Mouse (Mus musculus) midbrain, embryonic 12.5 days (tissue): Measurements from ENCODE around the gene Mmp20. TPM values are rescaled to one million over a fixed set of nuclear protein-coding genes. Genes with fewer than 3 reads are reported as not detected.

Experiments used
- ATAC-seq: fragments of 200-750 bp; cut with Nextera tagmentation; 2 replicates; pipeline ENCODE4 v1.8.0; 2017; ENCODE audit warnings: low read depth, moderate TSS enrichment, moderate library complexity; ENCODE audit not compliant: low FRiP score
- H3K27ac ChIP-seq: fragments of 300-500 bp; sonication (generic); replicated peaks from 2 replicates; pipeline ENCODE4 v1.5.1; 2016; ENCODE audit warnings: mild to moderate bottlenecking
- H3K27me3 ChIP-seq: fragments of 300-500 bp; sonication (generic); 2 replicates; pipeline ENCODE4 v1.6.1; 2016; ENCODE audit warnings: mild to moderate bottlenecking
- H3K36me3 ChIP-seq: fragments of 300-500 bp; sonication (generic); 2 replicates; pipeline ENCODE4 v1.6.1; 2016
- H3K4me1 ChIP-seq: fragments of 300-500 bp; sonication (generic); 2 replicates; pipeline ENCODE4 v1.6.1; 2016
- H3K4me2 ChIP-seq: fragments of 300-500 bp; sonication (generic); replicated peaks from 2 replicates; pipeline ENCODE4 v1.6.1; 2016; ENCODE audit warnings: mild to moderate bottlenecking, moderate library complexity
- H3K4me3 ChIP-seq: fragments of 300-500 bp; sonication (generic); 2 replicates; pipeline ENCODE4 v1.5.1; 2016; ENCODE audit warnings: mild to moderate bottlenecking
- H3K9ac ChIP-seq: fragments of 300-500 bp; sonication (generic); replicated peaks from 2 replicates; pipeline ENCODE4 v1.6.1; 2016; ENCODE audit warnings: mild to moderate bottlenecking, moderate library complexity
- H3K9me3 ChIP-seq: fragments of 300-500 bp; sonication (generic); 2 replicates; pipeline ENCODE4 v1.6.1; 2016; ENCODE audit warnings: mild to moderate bottlenecking
- WGBS: fragments of 180-500 bp; shearing (Covaris S2); methylation state at CpG from one replicate; pipeline ENCODE4 v1.1.7; 2016; 5-methylcytosine and 5-hydroxymethylcytosine counted together
- polyA plus RNA-seq: library from polyadenylated mRNA; unstranded; fragments of >200 nt; fragmentation: Nextera tagmentation; extraction: Ambion mirVana; gene quantifications from 2 replicates; pipeline ENCODE4 v1.2.1, GENCODE M21; 2016

Mmp20 gene
- polyA plus RNA-seq, 1 experiment from 2014 or later: not detected

- H3K9me3 ChIP-seq: no peaks in the 10 kb centered on the region
- WGBS: 89% methylated on average over 5 of the region's 5 CpGs
These were observed 24.5 kb downstream of the Mmp20 start for GRCm38 (mm10) chr9:7652351-7653085.

GRCm38 (mm10) chr9:7657946-7658345 lies 29.9 kb downstream of the Mmp20 start:
- H3K4me3 ChIP-seq: no peak overlapping the region
- no peaks in the 10 kb centered on the region for H3K9me3 ChIP-seq
- no peak overlapping the region for H3K9ac ChIP-seq
- no peak overlapping the region for H3K27ac ChIP-seq
- H3K4me1 ChIP-seq: no peaks in the 10 kb centered on the region; the same call in 1 of the 2 replicates
- no peaks in the 10 kb centered on the region for H3K27me3 ChIP-seq
- H3K4me2 ChIP-seq: no peak overlapping the region
- no peaks in the 10 kb centered on the region for H3K36me3 ChIP-seq
- ATAC-seq: no peak
- WGBS: 88% methylated on average over 4 of the region's 4 CpGs

More at GRCm38 (mm10) chr9:7652351-7653085, 24.5 kb downstream of the Mmp20 start:
- Histone ChIP-seq H3K4me3 (no peak overlapping the region), H3K27ac (no peak overlapping the region), H3K9ac (no peak overlapping the region), H3K27me3 (no peaks in the 10 kb centered on the region), H3K4me2 (no peak overlapping the region), H3K36me3 (no peaks in the 10 kb centered on the region), H3K4me1 (no peaks in the 10 kb centered on the region)
- no peak for ATAC-seq

DNA sequence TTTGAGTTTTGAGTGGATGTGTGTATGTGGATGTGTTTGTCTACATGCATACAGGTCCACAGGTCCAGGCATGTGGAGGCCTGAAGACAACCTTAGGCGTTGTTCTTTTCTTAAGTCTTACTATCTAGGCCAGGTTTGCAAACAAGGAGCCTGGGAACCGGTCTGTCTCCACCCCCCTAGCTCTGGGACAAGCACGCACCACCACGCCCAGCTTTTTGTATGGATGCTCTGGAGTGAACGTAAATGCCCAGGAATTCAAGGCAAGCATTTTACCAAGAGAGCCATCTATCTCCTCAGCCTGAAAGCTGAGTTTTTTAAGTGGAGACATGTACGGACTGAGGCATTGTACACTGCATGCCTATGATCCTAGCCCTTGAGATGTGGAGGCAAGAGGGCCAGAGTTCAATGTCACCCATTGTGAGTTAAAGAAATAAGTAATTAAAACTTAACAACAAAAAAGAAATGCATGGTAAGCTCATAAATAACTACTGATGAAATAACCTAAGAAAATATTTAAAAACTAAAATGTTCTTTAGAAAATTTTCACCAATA lies 31.5 kb downstream of the Mmp20 start:
- H3K36me3 ChIP-seq: no peaks in the 10 kb centered on the region
- no peaks in the 10 kb centered on the region for H3K27me3 ChIP-seq
- WGBS: 61% methylated on average over 6 of the region's 6 CpGs
- ATAC-seq: no peak
- no peak overlapping the region for H3K4me3 ChIP-seq
- H3K27ac ChIP-seq: no peak overlapping the region
- no peaks in the 10 kb centered on the region for H3K9me3 ChIP-seq
- no peak overlapping the region for H3K4me2 ChIP-seq
- no peak overlapping the region for H3K9ac ChIP-seq
- no peaks in the 10 kb centered on the region; the same call in 1 of the 2 replicates for H3K4me1 ChIP-seq

DNA sequence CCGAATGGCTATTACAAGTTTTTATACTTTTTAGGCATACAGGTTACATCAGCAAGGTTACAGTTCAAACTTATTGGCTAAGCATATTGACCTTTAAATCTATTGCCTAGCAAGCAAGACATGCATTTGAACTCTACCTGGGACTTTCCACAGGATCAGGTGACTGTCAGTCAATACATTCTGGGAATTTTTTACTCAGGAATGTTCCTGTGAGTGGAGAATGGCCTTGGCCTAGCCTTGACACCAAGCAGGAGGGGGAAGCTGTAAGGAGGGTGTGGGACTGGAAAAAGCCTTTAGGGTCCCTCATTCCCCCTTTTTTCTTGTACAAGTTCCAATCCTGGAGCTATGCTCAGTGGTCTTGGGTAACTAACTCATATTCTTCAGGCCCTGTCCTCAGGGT lies 33.3 kb downstream of the Mmp20 start:
- Histone ChIP-seq H3K9me3 (no peaks in the 10 kb centered on the region), H3K9ac (no peak overlapping the region), H3K4me1 (no peaks in the 10 kb centered on the region; the same call in 1 of the 2 replicates), H3K4me3 (no peak overlapping the region), H3K36me3 (no peaks in the 10 kb centered on the region), H3K27me3 (no peaks in the 10 kb centered on the region), H3K27ac (no peak overlapping the region), H3K4me2 (no peak overlapping the region)
- no peak for ATAC-seq
- WGBS: 98% methylated on average over 1 of the region's 1 CpGs

- Histone ChIP-seq H3K4me2 (no peak overlapping the region), H3K27ac (no peak overlapping the region), H3K36me3 (no peaks in the 10 kb centered on the region), H3K27me3 (no peaks in the 10 kb centered on the region), H3K4me1 (no peaks in the 10 kb centered on the region), H3K4me3 (no peak overlapping the region), H3K9me3 (no peaks in the 10 kb centered on the region), H3K9ac (no peak overlapping the region)
- WGBS: 87% methylated on average over 1 of the region's 1 CpGs
- no peak for ATAC-seq
These were observed 41.6 kb downstream of the Mmp20 start for GRCm38 (mm10) chr9:7669674-7670073.

GRCm38 (mm10) chr9:7672985-7673384 lies 45.0 kb downstream of the Mmp20 start:
- Histone ChIP-seq H3K9me3 (no peaks in the 10 kb centered on the region), H3K9ac (no peak overlapping the region), H3K27ac (no peak overlapping the region), H3K4me1 (no peaks in the 10 kb centered on the region), H3K36me3 (no peaks in the 10 kb centered on the region), H3K27me3 (no peaks in the 10 kb centered on the region), H3K4me2 (no peak overlapping the region), H3K4me3 (no peak overlapping the region)
- ATAC-seq: no peak
- 85% methylated on average over 9 of the region's 9 CpGs for WGBS

DNA sequence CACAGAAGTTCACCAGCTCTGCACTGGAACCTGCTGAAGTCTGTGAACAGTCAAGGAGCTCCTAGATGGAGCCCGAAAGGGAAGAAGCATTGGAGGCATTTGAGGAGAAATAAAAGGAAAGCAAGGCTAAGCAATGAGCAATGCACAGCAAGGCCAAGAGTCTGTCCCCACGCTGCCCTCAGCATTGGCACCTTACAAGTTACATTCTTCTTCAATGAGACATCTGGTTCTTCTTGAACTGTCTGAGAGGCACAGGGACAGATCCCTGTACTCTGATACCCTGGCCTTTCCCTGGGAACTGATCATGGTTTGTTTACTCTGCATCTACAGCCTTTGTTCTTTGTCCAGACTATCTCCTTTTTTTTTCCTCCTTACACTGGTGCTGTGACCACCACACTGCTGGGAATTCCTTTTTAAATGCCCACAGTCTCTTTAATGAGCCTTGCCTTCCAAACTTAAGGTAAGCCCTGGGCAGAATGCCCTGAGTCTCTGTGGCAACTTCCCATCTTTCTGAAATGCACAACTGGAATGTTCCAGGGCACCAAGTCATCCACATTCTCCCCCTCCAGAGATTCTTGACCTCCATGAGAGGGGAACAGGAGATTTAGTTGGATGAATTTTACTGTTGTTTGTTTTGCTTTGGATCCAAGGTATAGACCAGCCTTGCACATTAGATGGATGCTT lies 50.3 kb downstream of the Mmp20 start:
- no peaks in the 10 kb centered on the region for H3K9me3 ChIP-seq
- no peak for ATAC-seq
- H3K4me1 ChIP-seq: no peaks in the 10 kb centered on the region
- no peaks in the 10 kb centered on the region for H3K36me3 ChIP-seq
- H3K4me3 ChIP-seq: no peak overlapping the region
- H3K27ac ChIP-seq: no peak overlapping the region
- no peaks in the 10 kb centered on the region for H3K27me3 ChIP-seq
- H3K9ac ChIP-seq: no peak overlapping the region
- H3K4me2 ChIP-seq: no peak overlapping the region
- 87% methylated on average over 2 of the region's 2 CpGs for WGBS

- 93% methylated on average over 9 of the region's 9 CpGs for WGBS
- ATAC-seq: no peak
- Histone ChIP-seq H3K9ac (no peak overlapping the region), H3K27me3 (no peaks in the 10 kb centered on the region), H3K4me3 (no peak overlapping the region), H3K27ac (no peak overlapping the region), H3K4me2 (no peak overlapping the region), H3K9me3 (no peaks in the 10 kb centered on the region), H3K4me1 (no peaks in the 10 kb centered on the region), H3K36me3 (no peaks in the 10 kb centered on the region)
These were observed 54.1 kb downstream of the Mmp20 start for GRCm38 (mm10) chr9:7682081-7682618.

- no peak overlapping the region for H3K4me2 ChIP-seq
- no peaks in the 10 kb centered on the region for H3K9me3 ChIP-seq
- no peaks in the 10 kb centered on the region for H3K36me3 ChIP-seq
- whole genome bisulfite sequencing: 76% methylated on average over 2 of the region's 2 CpGs
- no peaks in the 10 kb centered on the region for H3K27me3 ChIP-seq
- ATAC-seq: no peak
- H3K4me1 ChIP-seq: no peaks in the 10 kb centered on the region
- H3K27ac ChIP-seq: no peak overlapping the region
- H3K4me3 ChIP-seq: no peak overlapping the region
- no peak overlapping the region for H3K9ac ChIP-seq
These were observed 58.0 kb downstream of the Mmp20 start for GRCm38 (mm10) chr9:7686024-7686423.

GRCm38 (mm10) chr9:7689799-7690198 lies 61.8 kb downstream of the Mmp20 start:
- Histone ChIP-seq H3K4me2 (no peak overlapping the region), H3K9me3 (no peaks in the 10 kb centered on the region), H3K27ac (no peak overlapping the region), H3K36me3 (no peaks in the 10 kb centered on the region), H3K4me1 (no peaks in the 10 kb centered on the region), H3K4me3 (no peak overlapping the region), H3K9ac (no peak overlapping the region), H3K27me3 (no peaks in the 10 kb centered on the region)
- ATAC-seq: no peak
- 49% methylated on average over 6 of the region's 6 CpGs for WGBS

- Histone ChIP-seq H3K9me3 (no peaks in the 10 kb centered on the region), H3K27ac (no peak within 1 kb of the TSS), H3K36me3 (no peaks in the 10 kb centered on the region), H3K4me1 (no peaks in the 10 kb centered on the region), H3K4me3 (no peak within 1 kb of the TSS), H3K27me3 (no peaks in the 10 kb centered on the region), H3K9ac (no peak within 1 kb of the TSS), H3K4me2 (no peak within 1 kb of the TSS)
- WGBS: 89% methylated on average over 1 of the region's 1 CpGs
- no peak for ATAC-seq
These were observed 63.8 kb downstream of the Mmp20 start, which contains the start of gene Mmp7 for GRCm38 (mm10) chr9:7691790-7692189. Gene Mmp7 (plus strand): TSS chr9:7692090.

DNA sequence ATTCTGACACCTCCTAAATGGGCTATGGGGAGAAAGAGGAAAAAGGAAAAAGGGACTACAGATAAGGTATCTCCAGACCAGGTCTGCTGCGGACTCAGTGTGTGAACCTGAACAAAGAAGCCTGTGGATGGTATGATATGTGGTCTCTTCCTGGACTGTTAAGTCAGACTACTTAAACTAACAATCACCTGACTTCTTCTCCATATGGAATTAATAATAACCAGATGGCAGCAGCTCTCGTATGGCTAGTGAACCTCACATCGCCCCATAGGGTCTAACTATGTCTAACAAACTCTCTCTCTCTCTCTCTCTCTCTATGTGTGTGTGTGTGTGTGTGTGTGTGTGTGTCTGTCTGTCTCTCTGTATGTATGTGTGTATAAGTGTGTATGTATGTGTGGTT lies 65.9 kb downstream of the Mmp20 start:
- Histone ChIP-seq H3K36me3 (no peaks in the 10 kb centered on the region), H3K9me3 (no peaks in the 10 kb centered on the region), H3K4me2 (no peak overlapping the region), H3K9ac (no peak overlapping the region), H3K4me3 (no peak overlapping the region), H3K27me3 (no peaks in the 10 kb centered on the region), H3K4me1 (no peaks in the 10 kb centered on the region), H3K27ac (no peak overlapping the region)
- WGBS: 88% methylated on average over 3 of the region's 3 CpGs
- no peak for ATAC-seq
